Mouse (Mus musculus): Measurements from ENCODE around the gene Rbm17.

- TF ChIP-seq CTCF (IDR thresholded peaks at IDR 0.05; ENCODE audit: low read depth, low read length) (no peak), EP300 (IDR thresholded peaks at IDR 0.05; ENCODE audit: insufficient read depth, low read depth, low read length) (no peak)
Measured at GRCm38 (mm10) chr2:11653330-11653729, 49.4 kb upstream of the Rbm17 start.
